Mouse (Mus musculus) hindbrain, embryonic 14.5 days (tissue): ENCODE results near the gene Slc10a1. TPM values are rescaled to one million over a fixed set of nuclear protein-coding genes. Genes with fewer than 3 reads are reported as not detected.

ENCODE experiments used
- ATAC-seq: fragments of 200-750 bp; cut with Nextera tagmentation; 2 replicates; pipeline ENCODE4 v1.8.0; 2017; ENCODE audit warnings: moderate number of reproducible peaks, mild to moderate bottlenecking, moderate TSS enrichment, moderate library complexity; ENCODE audit not compliant: low FRiP score
- DNase-seq: peaks from one replicate; pipeline ENCODE4 v3.0.0-alpha.2; 2015; ENCODE audit warnings: low spot score
- H3K27ac ChIP-seq: fragments of 300-500 bp; sonication (generic); 2 replicates; pipeline ENCODE4 v1.5.1; 2014; ENCODE audit warnings: mild to moderate bottlenecking, moderate library complexity
- H3K27me3 ChIP-seq: fragments of 300-500 bp; sonication (generic); 2 replicates; pipeline ENCODE4 v1.6.1; 2014; ENCODE audit warnings: mild to moderate bottlenecking, low read length, mixed read lengths; ENCODE audit not compliant: control insufficient read depth, insufficient read depth
- H3K36me3 ChIP-seq: fragments of 300-500 bp; sonication (generic); replicated peaks from 2 replicates; pipeline ENCODE4 v1.6.1; 2014; ENCODE audit not compliant: control insufficient read depth, insufficient read depth
- H3K4me1 ChIP-seq: fragments of 300-500 bp; sonication (generic); replicated peaks from 2 replicates; pipeline ENCODE4 v1.6.1; 2014; ENCODE audit warnings: antibody characterized with exemption, low read length, mixed read lengths; ENCODE audit not compliant: control insufficient read depth, insufficient read depth
- H3K4me2 ChIP-seq: fragments of 300-500 bp; sonication (generic); replicated peaks from 2 replicates; pipeline ENCODE4 v1.6.1; 2014; ENCODE audit warnings: mild to moderate bottlenecking, moderate library complexity
- H3K4me3 ChIP-seq: fragments of 300-500 bp; sonication (generic); replicated peaks from 2 replicates; pipeline ENCODE4 v1.5.1; 2014; ENCODE audit warnings: mild to moderate bottlenecking, low read length
- H3K9ac ChIP-seq: fragments of 300-500 bp; sonication (generic); 2 replicates; pipeline ENCODE4 v1.6.1; 2014
- H3K9me3 ChIP-seq: fragments of 300-500 bp; sonication (generic); 2 replicates; pipeline ENCODE4 v1.6.1; 2016; ENCODE audit warnings: low read length; ENCODE audit not compliant: control insufficient read depth
- WGBS: fragments of 180-500 bp; shearing (Covaris S2); extraction: QIAGEN DNeasy Blood & Tissue Kit; methylation state at CpG from one replicate; pipeline ENCODE4 v1.1.7; 2014; 5-methylcytosine and 5-hydroxymethylcytosine counted together
- polyA plus RNA-seq: library from polyadenylated mRNA; unstranded; fragments of >200 nt; fragmentation: Nextera tagmentation; extraction: Ambion mirVana; gene quantifications from 2 replicates; pipeline ENCODE4 v1.2.1, GENCODE M21; 2014

Slc10a1 gene
- polyA plus RNA-seq, 1 experiment from 2014 or later, result 0.55 TPM

DNA sequence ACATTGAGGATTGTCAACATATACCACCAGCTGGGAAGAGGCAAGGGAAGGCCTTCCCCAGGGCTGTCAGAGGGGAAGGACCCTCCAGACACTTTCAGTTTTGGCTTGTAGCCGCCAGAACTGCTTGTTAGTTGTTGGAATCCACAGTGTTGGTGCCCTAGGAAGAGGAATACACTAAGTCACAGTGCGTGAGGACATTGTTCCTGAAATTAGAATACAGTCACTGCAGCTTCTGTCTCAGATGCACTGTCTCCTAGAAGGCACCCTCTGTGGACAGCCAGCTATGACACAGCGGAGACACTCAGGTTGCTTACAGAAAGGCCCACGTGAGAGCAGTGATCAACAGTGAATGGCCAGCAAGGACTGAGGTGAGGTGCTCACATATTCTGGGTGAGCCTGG lies 29.3 kb downstream of the Slc10a1 start:
- H3K9me3 ChIP-seq, result no peaks in the 10 kb centered on the region
- H3K36me3 ChIP-seq, result no peaks in the 10 kb centered on the region
- ATAC-seq, result no peak
- H3K4me3 ChIP-seq, result no peak overlapping the region
- H3K4me2 ChIP-seq, result no peak overlapping the region
- 80% methylated on average over 4 of the region's 4 CpGs for WGBS
- no peaks in the 10 kb centered on the region for H3K4me1 ChIP-seq
- H3K9ac ChIP-seq, result no peak overlapping the region
- no peak overlapping the region for H3K27ac ChIP-seq
- H3K27me3 ChIP-seq, result no peaks in the 10 kb centered on the region
- no peak for DNase-seq

DNA sequence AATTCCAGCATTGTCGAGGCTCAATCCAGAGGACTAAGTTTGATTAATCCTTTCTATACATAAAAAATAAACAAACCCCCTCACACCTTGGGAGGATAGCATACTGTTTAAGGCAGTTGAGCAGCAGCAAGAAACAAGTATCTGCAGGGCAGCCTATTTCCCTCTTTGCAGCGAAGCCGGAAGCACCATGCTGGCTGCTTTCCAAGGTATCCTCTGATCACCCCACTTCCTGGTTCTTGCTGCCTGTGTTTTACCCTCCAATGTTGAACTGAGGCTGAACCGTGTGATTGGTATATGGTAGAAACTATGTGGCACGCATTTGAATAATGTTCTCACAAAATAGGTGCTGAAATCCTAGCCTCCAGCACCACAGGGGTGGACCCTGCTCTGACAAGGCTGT lies 29.9 kb downstream of the Slc10a1 start:
- no peaks in the 10 kb centered on the region for H3K4me1 ChIP-seq
- no peak overlapping the region for H3K4me3 ChIP-seq
- ATAC-seq (no peak), DNase-seq (no peak)
- H3K27ac ChIP-seq, result no peak overlapping the region
- H3K9me3 ChIP-seq, result no peaks in the 10 kb centered on the region
- no peaks in the 10 kb centered on the region for H3K27me3 ChIP-seq
- WGBS, result 73% methylated on average over 5 of the region's 5 CpGs
- H3K36me3 ChIP-seq, result no peaks in the 10 kb centered on the region
- no peak overlapping the region for H3K9ac ChIP-seq
- no peak overlapping the region for H3K4me2 ChIP-seq

- no peak overlapping the region for H3K4me2 ChIP-seq
- ATAC-seq (no peak), DNase-seq (no peak)
- no peak overlapping the region for H3K4me3 ChIP-seq
- H3K9me3 ChIP-seq, result no peaks in the 10 kb centered on the region
- H3K9ac ChIP-seq, result no peak overlapping the region
- H3K4me1 ChIP-seq, result no peaks in the 10 kb centered on the region
- 83% methylated on average over 9 of the region's 9 CpGs for WGBS
- H3K36me3 ChIP-seq, result no peaks in the 10 kb centered on the region
- no peak overlapping the region for H3K27ac ChIP-seq
- no peaks in the 10 kb centered on the region for H3K27me3 ChIP-seq
These were observed 31.0 kb downstream of the Slc10a1 start for GRCm38 (mm10) chr12:80937331-80938029.

- Histone ChIP-seq H3K9ac (no peak overlapping the region), H3K4me3 (no peak overlapping the region), H3K36me3 (no peaks in the 10 kb centered on the region), H3K4me2 (no peak overlapping the region), H3K27ac (no peak overlapping the region), H3K4me1 (no peaks in the 10 kb centered on the region), H3K27me3 (no peaks in the 10 kb centered on the region), H3K9me3 (no peaks in the 10 kb centered on the region)
- ATAC-seq (no peak), DNase-seq (no peak)
- 80% methylated on average over 2 of the region's 2 CpGs for WGBS
These were observed 31.8 kb downstream of the Slc10a1 start for GRCm38 (mm10) chr12:80936751-80937150.

DNA sequence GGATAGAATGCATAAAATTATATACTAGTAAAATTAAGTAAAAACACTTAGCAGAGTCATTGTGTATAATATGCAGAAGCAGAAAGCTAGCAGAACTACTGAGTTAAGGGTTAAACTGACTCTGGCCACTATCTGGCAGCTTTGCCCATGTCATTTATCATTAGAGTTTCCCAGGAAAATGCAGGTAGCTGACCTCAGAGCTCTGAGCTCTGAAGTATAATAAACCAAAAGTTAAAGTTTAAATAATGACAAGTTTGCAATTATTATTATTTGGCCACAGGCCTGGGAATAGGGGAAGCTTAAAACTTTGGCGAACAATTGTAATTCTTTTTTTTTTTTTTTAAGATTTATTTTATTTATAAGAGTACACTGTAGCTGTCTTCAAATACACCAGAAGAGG lies 35.6 kb downstream of the Slc10a1 start:
- Histone ChIP-seq H3K4me3 (no peak overlapping the region), H3K9ac (no peak overlapping the region), H3K4me1 (no peaks in the 10 kb centered on the region), H3K4me2 (no peak overlapping the region), H3K36me3 (no peaks in the 10 kb centered on the region), H3K27ac (no peak overlapping the region), H3K27me3 (no peaks in the 10 kb centered on the region), H3K9me3 (no peaks in the 10 kb centered on the region)
- WGBS, result 100% methylated on average over 1 of the region's 1 CpGs
- ATAC-seq (no peak), DNase-seq (no peak)

GRCm38 (mm10) chr12:80931402-80932140 lies 36.9 kb downstream of the Slc10a1 start:
- Histone ChIP-seq H3K4me2 (no peak overlapping the region), H3K9ac (no peak overlapping the region), H3K9me3 (no peaks in the 10 kb centered on the region), H3K4me1 (no peaks in the 10 kb centered on the region), H3K27me3 (no peaks in the 10 kb centered on the region), H3K36me3 (no peaks in the 10 kb centered on the region), H3K27ac (no peak overlapping the region), H3K4me3 (no peak overlapping the region)
- ATAC-seq, result no peak
- DNase-seq, result no peak
- 93% methylated on average over 3 of the region's 3 CpGs for WGBS

GRCm38 (mm10) chr12:80930141-80930540 lies 38.4 kb downstream of the Slc10a1 start:
- Histone ChIP-seq H3K27ac (no peak overlapping the region), H3K4me1 (no peaks in the 10 kb centered on the region), H3K4me2 (no peak overlapping the region), H3K27me3 (no peaks in the 10 kb centered on the region), H3K4me3 (no peak overlapping the region), H3K9ac (no peak overlapping the region), H3K36me3 (no peaks in the 10 kb centered on the region), H3K9me3 (no peaks in the 10 kb centered on the region)
- 89% methylated on average over 7 of the region's 7 CpGs for WGBS
- DNase-seq (no peak), ATAC-seq (no peak)

DNA sequence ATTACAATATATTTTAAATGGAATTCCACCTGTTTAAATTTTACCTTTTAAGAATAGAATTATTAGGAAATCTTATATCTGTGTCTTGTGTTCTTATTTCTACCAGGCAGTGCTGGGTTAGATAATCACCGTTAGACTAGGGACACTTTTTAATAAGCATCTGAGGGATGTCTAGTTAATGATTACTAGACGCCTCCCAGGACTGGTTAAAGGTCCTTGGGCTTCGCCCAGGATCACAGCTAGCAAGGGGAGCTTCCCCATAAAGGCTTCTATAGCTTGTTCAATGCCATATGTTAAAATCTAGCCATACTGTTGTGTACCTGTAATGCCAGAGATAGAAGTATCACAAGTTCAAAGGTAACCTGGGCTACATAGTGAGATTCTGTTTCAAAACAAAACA lies 39.6 kb downstream of the Slc10a1 start:
- H3K36me3 ChIP-seq, result no peaks in the 10 kb centered on the region
- H3K9ac ChIP-seq, result no peak overlapping the region
- 87% methylated on average over 3 of the region's 3 CpGs for WGBS
- no peak overlapping the region for H3K4me2 ChIP-seq
- DNase-seq (no peak), ATAC-seq (no peak)
- no peaks in the 10 kb centered on the region for H3K27me3 ChIP-seq
- H3K9me3 ChIP-seq, result no peaks in the 10 kb centered on the region
- no peaks in the 10 kb centered on the region for H3K4me1 ChIP-seq
- H3K27ac ChIP-seq, result no peak overlapping the region
- H3K4me3 ChIP-seq, result no peak overlapping the region

DNA sequence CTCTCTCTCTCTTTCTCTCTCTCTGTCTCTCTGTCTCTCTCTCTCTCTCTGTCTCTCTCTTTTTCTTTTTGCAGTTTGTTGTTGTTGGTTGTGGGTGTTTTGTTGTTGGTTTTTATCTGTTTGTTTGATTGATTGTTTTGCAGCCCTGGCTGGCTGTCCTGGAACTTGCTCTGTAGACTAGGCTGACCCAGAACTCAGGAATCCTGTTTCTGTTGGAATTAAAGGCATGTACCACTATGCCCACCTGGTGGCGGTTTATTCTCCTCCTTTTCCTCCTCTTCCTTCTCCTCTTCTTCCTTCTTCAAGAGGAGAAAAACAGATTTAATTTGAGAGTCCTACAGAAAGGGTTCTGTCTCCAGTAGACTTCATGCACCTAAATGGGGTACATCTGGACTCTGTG lies 41.0 kb downstream of the Slc10a1 start:
- Histone ChIP-seq H3K4me2 (no peak overlapping the region), H3K27ac (no peak overlapping the region), H3K4me3 (no peak overlapping the region), H3K9me3 (no peaks in the 10 kb centered on the region), H3K27me3 (no peaks in the 10 kb centered on the region), H3K9ac (no peak overlapping the region), H3K4me1 (no peaks in the 10 kb centered on the region), H3K36me3 (no peaks in the 10 kb centered on the region)
- no peak for DNase-seq
- WGBS, result 90% methylated on average over 1 of the region's 1 CpGs
- ATAC-seq, result no peak
